Mouse (Mus musculus) heart, embryonic 10.5 days (tissue): ENCODE results near the gene Atl1. TPM values are rescaled to one million over a fixed set of nuclear protein-coding genes. Genes with fewer than 3 reads are reported as not detected.

Experiments used
- DNase-seq: peaks from one replicate; pipeline ENCODE4 v3.0.0-alpha.2; 2017; ENCODE audit warnings: low spot score
- H3K27ac ChIP-seq: fragments of 300-500 bp; sonication (generic); 2 replicates; pipeline ENCODE4 v1.5.1; 2016; ENCODE audit warnings: mild to moderate bottlenecking
- H3K27me3 ChIP-seq: fragments of 300-500 bp; sonication (generic); 2 replicates; pipeline ENCODE4 v1.6.1; 2016; ENCODE audit warnings: mild to moderate bottlenecking; ENCODE audit not compliant: poor library complexity, insufficient read depth, severe bottlenecking
- H3K36me3 ChIP-seq: fragments of 300-500 bp; sonication (generic); 2 replicates; pipeline ENCODE4 v1.6.1; 2016; ENCODE audit warnings: mild to moderate bottlenecking, moderate library complexity
- H3K4me1 ChIP-seq: fragments of 300-500 bp; sonication (generic); 2 replicates; pipeline ENCODE4 v1.6.1; 2016; ENCODE audit warnings: mild to moderate bottlenecking
- H3K4me3 ChIP-seq: fragments of 300-500 bp; sonication (generic); 2 replicates; pipeline ENCODE4 v1.5.1; 2016; ENCODE audit warnings: mild to moderate bottlenecking, moderate library complexity
- H3K9me3 ChIP-seq: fragments of 300-500 bp; sonication (generic); 2 replicates; pipeline ENCODE4 v1.6.1; 2016; ENCODE audit warnings: mild to moderate bottlenecking, moderate library complexity
- WGBS: fragments of 180-500 bp; shearing (Covaris S2); methylation state at CpG from one replicate; pipeline ENCODE4 v1.1.7; 2016; 5-methylcytosine and 5-hydroxymethylcytosine counted together
- polyA plus RNA-seq: library from polyadenylated mRNA; unstranded; fragments of >200 nt; fragmentation: Nextera tagmentation; extraction: Ambion mirVana; gene quantifications from 2 replicates; pipeline ENCODE4 v1.2.1, GENCODE M21; 2016

Atl1 gene
- polyA plus RNA-seq, 1 experiment from 2014 or later, result 6.5 TPM

DNA sequence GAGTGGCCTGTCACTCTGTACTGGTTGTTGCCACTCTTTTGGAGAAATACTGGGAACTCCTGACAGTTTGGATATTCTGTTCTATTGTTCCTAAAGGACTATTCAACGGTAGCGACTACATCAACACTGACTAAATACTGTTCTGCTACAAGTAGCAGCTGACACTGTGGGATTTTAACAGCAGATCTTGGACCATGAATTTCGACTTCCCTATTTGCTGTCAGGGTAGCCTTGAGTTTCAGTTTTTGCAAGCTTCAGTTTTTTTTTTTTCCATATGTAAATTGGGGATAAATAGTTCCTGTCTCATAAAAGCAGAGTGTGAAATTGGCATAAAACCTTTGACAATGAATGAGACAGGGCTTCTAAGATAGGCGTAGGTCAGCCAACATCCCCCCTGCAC, 117.9 kb downstream of the Atl1 start:
- Histone ChIP-seq H3K4me3 (no peak overlapping the region), H3K36me3 (peaks cover 11% of the 10 kb centered on the region), H3K27me3 (no peaks in the 10 kb centered on the region), H3K27ac (no peak overlapping the region), H3K9me3 (no peaks in the 10 kb centered on the region), H3K4me1 (no peaks in the 10 kb centered on the region)
- 84% methylated on average over 4 of the region's 4 CpGs for WGBS
- no peak for DNase-seq

DNA sequence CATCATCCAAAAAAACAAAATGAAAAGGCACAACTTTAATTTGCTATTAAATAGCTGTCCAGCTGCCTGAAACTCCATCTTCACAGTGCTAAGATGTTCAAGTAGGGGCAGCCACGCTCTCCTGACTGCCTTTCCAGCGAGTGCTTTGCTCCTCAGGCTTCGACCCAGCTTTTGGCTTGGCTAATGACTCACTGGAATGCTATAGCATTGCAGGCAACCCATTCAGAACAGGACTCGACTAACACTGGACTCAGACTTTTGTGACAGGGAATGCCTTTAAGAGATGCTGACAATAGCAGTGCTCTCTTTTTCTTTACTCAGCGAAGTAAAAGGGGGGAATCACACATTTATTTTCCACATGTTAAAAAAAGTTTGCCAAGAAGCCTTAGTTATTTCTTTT, 119.3 kb downstream of the Atl1 start:
- Histone ChIP-seq H3K9me3 (no peaks in the 10 kb centered on the region), H3K27ac (no peak overlapping the region), H3K27me3 (no peaks in the 10 kb centered on the region), H3K36me3 (peaks cover 11% of the 10 kb centered on the region), H3K4me1 (peaks cover 7% of the 10 kb centered on the region; the same call in 1 of the 2 replicates), H3K4me3 (no peak overlapping the region)
- no peak for DNase-seq
- WGBS, result 78% methylated on average over 5 of the region's 5 CpGs

DNA sequence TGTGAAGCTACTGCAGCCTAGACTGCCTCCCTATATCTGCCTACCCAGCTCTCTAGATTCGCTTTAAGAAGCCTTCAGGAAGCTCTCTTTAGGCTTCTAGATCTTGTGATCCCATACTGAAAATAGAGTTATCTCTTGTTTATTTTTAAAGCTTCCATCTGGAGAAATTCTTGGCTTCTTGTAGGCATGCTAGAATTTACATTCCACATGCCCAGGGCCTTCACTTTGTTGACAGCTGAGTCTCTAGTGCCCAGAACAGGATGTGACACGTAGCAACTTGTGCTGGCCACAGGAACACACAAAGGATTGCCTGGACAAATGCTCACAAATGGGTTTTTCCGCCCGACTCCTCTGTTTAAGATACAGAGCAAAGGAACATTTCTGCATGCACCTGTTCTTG, 123.5 kb downstream of the Atl1 start:
- WGBS, result 42% methylated on average over 4 of the region's 4 CpGs
- H3K27me3 ChIP-seq, result no peaks in the 10 kb centered on the region
- no peak overlapping the region for H3K4me3 ChIP-seq
- H3K4me1 ChIP-seq, result peaks cover 7% of the 10 kb centered on the region; the same call in 1 of the 2 replicates
- no peak overlapping the region for H3K27ac ChIP-seq
- no peaks in the 10 kb centered on the region for H3K9me3 ChIP-seq
- no peak for DNase-seq
- H3K36me3 ChIP-seq, result peaks cover 23% of the 10 kb centered on the region

Other genes starting within 250 kb of the Atl1 start
- 5.6 and 6.8 TPM in 2 replicates for gene Sos2, start 210.8 kb upstream of the Atl1 start, polyA plus RNA-seq
- gene L2hgdh, start 167.7 kb upstream of the Atl1 start, polyA plus RNA-seq, result 17.8 and 20.3 TPM in 2 replicates
- gene Atp5s, start 167.7 kb upstream of the Atl1 start, polyA plus RNA-seq, result 27.6 and 33.2 TPM in 2 replicates
- gene Cdkl1, start 101.3 kb upstream of the Atl1 start, polyA plus RNA-seq, result 3.6 and 5.9 TPM in 2 replicates
- 32.3 and 33.7 TPM in 2 replicates for gene Map4k5, start 586 bp downstream of the Atl1 start, polyA plus RNA-seq
- gene Sav1, start 94.4 kb downstream of the Atl1 start, polyA plus RNA-seq, result 3.9 and 6.8 TPM in 2 replicates
- 5.9 and 9.1 TPM in 2 replicates for gene Nin, start 221.1 kb downstream of the Atl1 start, polyA plus RNA-seq